Mouse (Mus musculus): ENCODE results near the gene Kcnk6.
"Not testable (repeated sequence)": the region's sequence is repeated elsewhere in the genome, so short reads cannot be mapped to it uniquely, and the experiment has no call there.

Kcnk6 gene

DNA sequence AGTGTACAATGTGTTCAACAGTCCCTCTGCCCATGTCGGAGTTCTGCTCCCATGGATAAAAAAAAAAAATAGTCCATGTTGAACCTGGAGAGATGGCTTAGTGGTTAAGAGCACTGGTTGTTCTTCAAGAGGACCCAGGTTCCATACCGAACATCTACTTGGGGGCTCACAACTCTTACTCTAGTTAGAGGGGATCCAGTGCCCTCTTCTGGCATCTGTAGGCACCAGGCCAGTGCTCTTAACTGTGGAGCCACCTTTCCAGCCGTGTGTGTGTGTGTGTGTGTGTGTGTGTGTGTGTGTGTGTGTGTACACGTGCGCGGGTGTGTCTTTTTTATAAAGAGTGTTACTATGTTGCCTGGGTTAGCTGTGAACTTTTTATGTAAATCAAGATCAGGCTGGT is 29.7 kb downstream of the Kcnk6 start:
- DNase-seq: no peak

DNA sequence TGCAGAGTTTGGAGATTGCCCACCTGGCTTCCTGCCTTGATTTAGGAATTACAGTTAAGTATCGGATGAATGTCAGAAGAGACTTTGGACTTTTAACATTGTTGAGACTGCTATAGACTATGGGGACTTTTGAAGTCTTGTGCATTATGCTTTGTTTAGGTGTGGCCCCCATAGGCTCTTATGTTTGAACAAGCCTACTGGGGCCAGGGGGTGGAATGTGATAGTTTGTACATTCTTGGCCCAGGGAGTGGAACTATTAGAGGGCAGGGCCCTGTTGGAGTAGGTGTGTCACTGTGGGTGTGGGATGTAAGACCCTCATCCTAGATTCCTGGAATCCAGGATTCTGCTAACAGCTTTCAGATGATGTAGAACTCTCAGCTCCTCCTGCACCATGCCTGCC is 38.1 kb downstream of the Kcnk6 start:
- DNase-seq: not testable (repeated sequence)

DNA sequence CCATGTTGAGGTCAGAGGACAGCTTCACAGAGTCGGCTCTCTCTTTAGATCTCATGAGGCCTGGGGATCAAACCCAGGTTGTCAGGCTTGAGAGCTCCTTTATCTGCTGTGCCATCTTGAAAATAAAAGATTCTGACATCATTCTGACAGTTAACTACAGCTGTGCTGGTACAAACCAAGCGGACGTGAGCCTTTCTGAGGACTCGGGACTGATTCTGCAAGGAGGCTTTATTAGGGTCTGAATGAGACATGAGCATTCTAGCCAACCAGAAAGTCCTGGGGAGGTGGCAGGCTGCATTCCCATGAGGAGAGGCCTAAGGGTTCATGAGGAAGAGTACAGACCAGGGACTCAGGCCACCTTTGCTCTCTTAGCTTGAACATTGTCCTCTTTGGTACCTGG is 51.0 kb downstream of the Kcnk6 start:
- not testable (repeated sequence) for DNase-seq

DNA sequence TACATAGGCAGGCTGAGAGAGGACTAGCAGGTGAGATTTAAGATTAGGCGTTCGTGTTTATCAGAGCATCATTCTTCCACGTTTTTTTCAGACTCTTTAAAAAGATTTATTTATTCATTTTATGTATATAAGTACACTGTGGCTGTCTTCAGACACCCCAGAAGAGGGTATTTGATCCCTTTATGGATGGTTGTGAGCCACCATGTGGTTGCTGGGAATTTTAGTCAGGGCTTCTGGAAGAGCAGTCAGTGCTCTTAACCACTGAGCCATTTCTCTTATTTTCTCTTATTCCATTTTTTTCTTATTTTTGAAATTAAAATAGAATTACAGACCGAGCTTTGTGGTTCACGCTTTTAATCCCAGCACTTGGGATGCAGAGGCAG is 51.5 kb downstream of the Kcnk6 start:
- DNase-seq: no peak

DNA sequence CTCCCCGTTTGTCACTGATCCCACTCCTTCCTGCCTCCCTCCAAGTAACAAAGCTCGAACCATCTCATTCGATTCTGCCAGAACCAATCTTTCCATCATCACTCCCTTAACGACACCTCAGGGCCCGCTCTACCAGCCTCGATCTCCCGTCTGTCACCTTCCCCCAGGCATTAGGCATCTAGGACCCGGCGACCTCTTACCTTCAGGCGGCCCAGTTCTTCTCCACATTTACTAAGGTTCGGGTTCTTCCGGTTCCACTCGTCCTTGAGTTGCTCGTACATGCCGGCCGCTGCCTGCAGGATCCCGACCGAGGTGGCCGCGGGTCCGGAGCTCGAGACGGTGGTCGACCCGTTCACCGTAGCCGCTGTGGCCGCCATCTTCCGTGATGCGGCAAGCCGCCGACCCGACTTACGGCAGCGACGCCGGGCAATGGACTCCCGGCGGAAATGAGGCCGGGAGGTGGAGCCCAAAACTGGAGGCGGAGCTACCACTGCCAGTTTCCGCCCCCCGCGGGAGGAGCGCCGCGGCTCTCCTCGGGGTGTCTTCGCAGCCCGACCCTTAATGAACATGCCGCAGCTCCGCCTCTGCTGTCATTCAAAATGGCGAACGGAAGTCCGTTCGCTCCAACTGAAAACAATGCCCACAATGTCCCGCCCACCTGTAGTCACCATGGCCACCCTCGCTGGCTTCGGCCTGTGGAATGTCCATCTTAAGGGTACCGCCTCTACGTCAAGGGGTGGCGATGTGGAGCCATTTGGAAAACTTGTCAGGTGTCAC is 52.0 kb downstream of the Kcnk6 start, which contains the start of gene Psmd8:
Gene Psmd8, minus strand, starts transcription at position 625 of the 777 bp plus-strand sequence.
- peak; percentile 97 for DNase-seq

DNA sequence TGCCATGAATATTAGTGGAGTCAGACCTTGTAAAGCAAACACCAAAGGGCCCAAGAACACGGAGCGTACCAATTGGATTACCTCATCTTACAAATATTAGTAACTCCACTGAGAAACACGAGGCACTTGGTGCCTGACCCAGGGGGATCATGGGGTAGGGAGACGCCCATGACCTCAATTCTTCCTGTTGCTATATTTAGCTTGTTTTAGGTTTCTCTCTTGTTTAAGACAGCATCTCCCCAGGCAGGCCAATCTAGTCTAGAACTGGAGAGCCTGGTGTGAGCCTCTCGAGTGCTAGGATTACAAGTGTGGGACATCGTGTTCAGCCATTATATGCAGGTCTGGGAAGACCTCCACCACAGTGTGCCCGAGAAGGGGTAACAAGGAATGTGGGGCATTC is 53.0 kb downstream of the Kcnk6 start:
- DNase-seq: no peak

DNA sequence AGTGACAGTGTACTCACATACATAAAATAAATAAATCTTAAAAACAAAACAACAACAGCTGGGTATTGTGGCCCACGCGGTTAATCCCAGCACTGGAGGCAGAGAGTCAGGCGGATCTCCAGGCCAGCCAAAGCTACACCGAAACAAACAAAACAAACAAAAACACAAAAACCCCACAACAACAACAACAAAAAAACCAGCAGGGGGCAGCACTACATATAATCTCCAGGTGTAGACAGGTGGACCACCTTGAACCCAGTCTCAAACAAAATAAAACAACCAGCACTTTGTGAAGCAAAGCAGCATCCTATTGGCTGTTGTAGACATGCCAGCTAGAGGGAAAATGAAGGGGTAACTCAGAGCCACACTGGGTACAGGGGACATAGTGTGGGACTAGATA is 54.2 kb downstream of the Kcnk6 start:
- DNase-seq: peak in 1 of 2 experiments; percentile 45

DNA sequence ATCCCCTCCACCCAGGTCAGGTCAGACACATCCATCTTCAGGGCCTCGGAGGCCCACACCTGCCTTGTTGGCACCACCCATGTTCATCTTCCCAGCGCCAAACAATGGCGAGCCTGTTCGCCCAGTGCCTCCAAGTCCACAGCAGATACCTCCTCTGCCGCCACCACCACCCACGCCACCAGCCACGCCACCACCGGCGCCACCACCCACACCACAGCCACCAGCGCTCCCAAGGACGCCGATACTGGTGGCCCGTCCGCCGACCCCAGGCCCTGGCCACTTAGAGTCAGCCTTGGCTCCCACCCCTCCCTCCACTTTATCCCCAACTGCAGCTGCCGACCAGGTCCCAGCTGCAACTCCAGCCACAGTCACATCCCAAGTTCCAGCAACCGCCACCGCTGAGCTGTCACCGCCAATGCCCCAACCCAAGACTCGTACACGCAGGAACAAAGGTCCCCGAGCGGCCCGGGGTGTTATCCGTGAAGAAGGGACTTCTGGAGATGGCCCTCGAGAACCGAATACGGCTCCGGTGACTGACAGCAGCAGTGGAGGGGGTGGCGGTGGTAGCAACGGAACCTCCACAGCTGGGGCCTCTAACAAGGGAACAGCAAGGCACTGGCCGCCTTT is 59.8 kb downstream of the Kcnk6 start:
- no peak for DNase-seq
